Mouse (Mus musculus) left cerebral cortex, adult 2 months (tissue): ENCODE results near the gene Ghr. TPM values are rescaled to one million over a fixed set of nuclear protein-coding genes. Genes with fewer than 3 reads are reported as not detected.

Experiments used
- DNase-seq, 2 experiments: peaks; one replicate each; pipeline ENCODE4 v3.0.0; 2021 to 2022; ENCODE audit warnings: low spot score in 2 of 2, mixed read lengths in 1 of 2; ENCODE audit errors: extremely low spot score in 1 of 2
- H3K27ac ChIP-seq: fragments of 200-600 bp; 2 replicates; pipeline ENCODE4 v1.8.1; 2022
- H3K4me3 ChIP-seq: fragments of 200-600 bp; 2 replicates; pipeline ENCODE4 v1.8.1; 2022
- CTCF ChIP-seq: fragments of 200-600 bp; IDR thresholded peaks from 2 replicates; pipeline ENCODE4 v1.8.1; 2022; ENCODE audit warnings: antibody characterized with exemption, mild to moderate bottlenecking, moderate library complexity
- intact Hi-C: fragments of 180-260 bp; cut with DNase I; formaldehyde crosslinking; loops from one replicate; pipeline ENCODE4 v1.15.1; 2025
- long read RNA-seq, 2 experiments: library from polyadenylated mRNA; stranded (forward); transcript quantifications; one replicate each; pipeline ENCODE4 v2.0.0; 2021; ENCODE audit warnings: borderline mapping rate in 2 of 2
- total RNA-seq, 2 experiments: library from RNA; stranded (reverse); gene quantifications; 2 replicates each; pipeline ENCODE4 v1.2.3; 2021

Gene Ghr
- 10 to 100 TPM; 12.2 to 14.0 TPM for total RNA-seq
- long read RNA-seq, experiment 1, full-length matches to known transcripts, result 5 of 7 reads
- long read RNA-seq, experiment 1, partial matches to known transcripts, result 0 of 7 reads
- long read RNA-seq, experiment 1, other reads (novel, unspliced or antisense), result 2 of 7 reads
- long read RNA-seq, experiment 2, full-length matches to known transcripts, result 5 of 9 reads
- long read RNA-seq, experiment 2, partial matches to known transcripts, result 2 of 9 reads
- long read RNA-seq, experiment 2, other reads (novel, unspliced or antisense), result 2 of 9 reads

DNA sequence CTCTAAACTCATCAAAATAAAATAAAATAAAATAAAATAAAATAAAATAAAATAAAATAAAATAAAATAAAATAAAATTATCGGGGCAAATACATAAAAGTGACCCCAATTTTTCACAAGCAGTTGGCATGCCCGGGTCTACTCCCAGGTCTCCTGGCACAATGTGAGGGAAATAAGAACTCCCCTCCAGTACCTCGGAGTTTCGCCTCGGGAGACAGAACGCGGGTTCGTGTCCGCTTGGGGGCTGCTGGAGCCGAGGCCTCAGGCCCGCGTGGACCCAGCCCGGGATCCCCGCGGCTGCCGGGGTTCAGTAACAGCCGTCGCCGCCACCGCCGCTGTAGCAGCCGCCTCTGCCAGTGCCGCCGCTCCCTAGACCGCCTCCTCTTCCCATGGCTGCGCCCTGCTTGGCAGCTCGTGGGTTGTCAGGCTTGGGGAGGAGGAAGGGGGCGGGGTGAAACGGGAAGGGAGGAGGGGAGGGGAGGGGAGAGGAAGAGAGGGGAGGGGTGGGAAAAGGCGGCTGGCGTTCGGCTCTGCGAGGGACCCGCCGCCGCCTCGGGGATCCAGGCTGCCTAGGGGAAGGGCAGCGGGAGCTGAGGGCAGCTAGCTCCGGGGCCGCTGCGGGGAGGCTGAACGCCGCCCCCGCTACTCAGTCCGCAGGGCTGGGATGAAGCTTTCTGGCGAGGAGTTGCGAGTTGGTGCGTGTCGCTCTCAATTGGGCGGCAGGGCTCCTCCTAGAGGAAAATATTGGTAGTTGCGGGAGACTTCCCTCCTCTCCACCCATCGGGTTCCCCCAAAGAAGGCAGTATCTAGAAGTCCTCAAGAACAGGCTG, at the start of gene Ghr:
Gene Ghr (minus strand): TSS at position 686 of the 830 bp plus-strand sequence.
- intact Hi-C loops, result loop anchor here (2.0 to 10.0 kb wide), 4 partner anchors 142 to 381 kb away; no protein-coding TSS in a partner anchor
- peak within 1 kb of the TSS; percentile 94 for H3K27ac ChIP-seq
- peak; percentile 83 to 85 for DNase-seq
- TF ChIP-seq CTCF, result peak; percentile 84
- peak within 1 kb of the TSS; percentile 62 for H3K4me3 ChIP-seq

DNA sequence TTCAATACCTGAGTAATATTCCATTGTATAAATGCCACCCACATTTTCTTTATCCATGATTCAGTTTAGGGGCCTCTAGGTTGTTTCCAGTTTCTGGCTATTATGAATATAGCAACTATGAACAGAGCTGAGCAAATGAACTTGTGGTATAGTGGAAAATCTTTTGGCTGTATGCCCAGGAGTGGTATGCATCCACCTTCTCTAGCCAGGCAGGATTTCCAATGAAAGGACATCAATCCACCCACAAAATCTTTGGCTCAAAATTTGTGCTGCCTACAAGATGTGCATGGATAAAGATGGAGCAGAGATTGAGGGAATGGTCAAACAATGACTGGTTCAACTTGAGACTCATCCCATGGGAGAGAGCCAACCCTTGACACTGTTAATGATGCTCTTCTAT, 39.5 kb upstream of the Ghr start:
- no peak for DNase-seq
- no peak overlapping the region for H3K4me3 ChIP-seq
- intact Hi-C loops, result no loop called here
- no peak overlapping the region for H3K27ac ChIP-seq
- no peak for TF ChIP-seq CTCF

DNA sequence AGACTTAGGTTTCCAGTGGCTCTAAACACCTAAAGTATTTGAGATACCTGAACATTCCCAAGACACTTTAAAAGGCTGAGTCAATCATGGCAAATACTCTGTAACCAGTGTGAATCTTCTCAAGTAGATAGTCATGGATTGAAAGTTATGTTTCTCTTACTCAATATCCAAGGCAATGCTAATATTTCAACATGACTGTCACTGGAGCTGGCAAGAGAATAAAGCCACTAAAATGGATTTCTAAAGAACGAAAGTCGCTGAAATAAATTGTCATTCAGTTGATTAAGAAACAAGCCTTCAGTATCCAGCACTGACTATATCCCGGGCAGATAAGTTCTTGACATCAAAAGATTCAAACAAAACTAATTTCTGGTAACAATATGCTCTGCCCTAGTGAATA, 37.1 kb upstream of the Ghr start:
- H3K27ac ChIP-seq, result no peak overlapping the region
- intact Hi-C loops, result no loop called here
- TF ChIP-seq CTCF, result no peak
- DNase-seq, result no peak
- H3K4me3 ChIP-seq, result no peak overlapping the region

GRCm38 (mm10) chr15:3618311-3618710, 35.0 kb upstream of the Ghr start:
- no peak overlapping the region for H3K27ac ChIP-seq
- H3K4me3 ChIP-seq, result no peak overlapping the region
- DNase-seq, result no peak
- intact Hi-C loops, result no loop called here
- TF ChIP-seq CTCF, result no peak

- DNase-seq, result no peak
- no peak overlapping the region for H3K27ac ChIP-seq
- TF ChIP-seq CTCF, result no peak
- intact Hi-C loops, result no loop called here
- no peak overlapping the region for H3K4me3 ChIP-seq
Measured at GRCm38 (mm10) chr15:3611961-3612360, 28.7 kb upstream of the Ghr start.

DNA sequence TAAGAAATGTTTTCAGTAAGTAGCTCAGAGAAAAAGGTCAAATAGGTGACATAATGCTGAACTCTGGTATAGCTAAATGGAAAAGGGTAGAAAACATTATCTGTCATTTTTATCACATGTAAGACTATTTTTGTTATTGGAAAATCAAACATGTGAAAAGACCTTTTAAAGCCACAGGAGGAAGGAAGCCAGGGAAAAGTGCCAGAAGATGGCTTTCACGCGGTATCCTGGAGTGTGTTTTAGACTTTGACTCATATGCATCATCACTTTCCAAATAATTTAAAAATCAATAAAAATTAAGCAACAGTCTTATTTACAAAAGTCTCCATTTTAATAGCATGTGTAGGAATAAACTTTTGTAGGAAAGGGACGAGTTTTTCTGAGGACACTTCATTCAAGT, 24.7 kb upstream of the Ghr start:
- H3K4me3 ChIP-seq, result no peak overlapping the region
- intact Hi-C loops, result no loop called here
- H3K27ac ChIP-seq, result no peak overlapping the region
- no peak for TF ChIP-seq CTCF
- no peak for DNase-seq

- no peak for TF ChIP-seq CTCF
- DNase-seq, result no peak
- Histone ChIP-seq H3K27ac (no peak overlapping the region), H3K4me3 (no peak overlapping the region)
- intact Hi-C loops, result no loop called here
Measured at GRCm38 (mm10) chr15:3602098-3602486, 18.8 kb upstream of the Ghr start.

DNA sequence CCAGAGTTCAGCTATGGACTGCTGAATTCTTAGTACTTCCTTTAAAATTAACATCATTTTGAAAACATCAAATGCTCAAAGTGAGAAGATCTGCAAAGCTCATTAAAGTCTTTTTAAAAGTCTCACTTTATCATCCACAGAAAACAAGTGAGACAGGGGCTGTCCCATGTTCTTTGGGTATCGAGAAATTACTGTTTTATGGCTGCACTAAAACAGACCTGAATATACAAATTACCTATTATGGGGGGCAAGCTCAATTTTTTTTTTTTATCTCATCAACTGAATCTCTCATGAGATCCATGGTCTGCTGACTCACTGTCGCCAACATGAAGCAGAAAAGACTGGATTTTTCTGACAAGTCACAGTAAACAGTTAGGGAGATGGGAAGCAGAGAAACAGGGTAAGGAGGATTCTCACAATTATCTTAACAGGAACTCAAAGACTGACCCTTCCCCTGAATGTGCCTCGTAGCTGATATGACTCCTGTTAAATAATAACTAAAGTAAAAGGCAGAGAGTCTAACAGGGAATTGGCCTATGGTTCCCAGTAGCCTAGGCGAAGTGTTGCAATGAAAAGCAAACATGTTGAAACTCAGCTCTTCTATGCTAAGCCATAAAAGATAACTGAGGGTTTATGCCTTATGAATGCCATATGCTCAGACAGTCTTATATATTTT, 18.3 kb upstream of the Ghr start:
- no peak for TF ChIP-seq CTCF
- Histone ChIP-seq H3K27ac (no peak overlapping the region), H3K4me3 (no peak overlapping the region)
- DNase-seq, result no peak
- intact Hi-C loops, result no loop called here

- TF ChIP-seq CTCF, result no peak
- no peak for DNase-seq
- H3K27ac ChIP-seq, result no peak overlapping the region
- H3K4me3 ChIP-seq, result no peak overlapping the region
- intact Hi-C loops, result loop anchor here (10.0 kb wide), 1 partner anchor 293 kb away; no protein-coding TSS in a partner anchor
Measured at GRCm38 (mm10) chr15:3587879-3588278, 4.6 kb upstream of the Ghr start.

- DNase-seq, result no peak
- H3K27ac ChIP-seq, result no peak overlapping the region
- intact Hi-C loops, result loop anchor here (5.0 to 10.0 kb wide), 2 partner anchors 290 to 382 kb away; no protein-coding TSS in a partner anchor
- no peak for TF ChIP-seq CTCF
- no peak overlapping the region for H3K4me3 ChIP-seq
Measured at GRCm38 (mm10) chr15:3584361-3584760, 1.1 kb upstream of the Ghr start.

DNA sequence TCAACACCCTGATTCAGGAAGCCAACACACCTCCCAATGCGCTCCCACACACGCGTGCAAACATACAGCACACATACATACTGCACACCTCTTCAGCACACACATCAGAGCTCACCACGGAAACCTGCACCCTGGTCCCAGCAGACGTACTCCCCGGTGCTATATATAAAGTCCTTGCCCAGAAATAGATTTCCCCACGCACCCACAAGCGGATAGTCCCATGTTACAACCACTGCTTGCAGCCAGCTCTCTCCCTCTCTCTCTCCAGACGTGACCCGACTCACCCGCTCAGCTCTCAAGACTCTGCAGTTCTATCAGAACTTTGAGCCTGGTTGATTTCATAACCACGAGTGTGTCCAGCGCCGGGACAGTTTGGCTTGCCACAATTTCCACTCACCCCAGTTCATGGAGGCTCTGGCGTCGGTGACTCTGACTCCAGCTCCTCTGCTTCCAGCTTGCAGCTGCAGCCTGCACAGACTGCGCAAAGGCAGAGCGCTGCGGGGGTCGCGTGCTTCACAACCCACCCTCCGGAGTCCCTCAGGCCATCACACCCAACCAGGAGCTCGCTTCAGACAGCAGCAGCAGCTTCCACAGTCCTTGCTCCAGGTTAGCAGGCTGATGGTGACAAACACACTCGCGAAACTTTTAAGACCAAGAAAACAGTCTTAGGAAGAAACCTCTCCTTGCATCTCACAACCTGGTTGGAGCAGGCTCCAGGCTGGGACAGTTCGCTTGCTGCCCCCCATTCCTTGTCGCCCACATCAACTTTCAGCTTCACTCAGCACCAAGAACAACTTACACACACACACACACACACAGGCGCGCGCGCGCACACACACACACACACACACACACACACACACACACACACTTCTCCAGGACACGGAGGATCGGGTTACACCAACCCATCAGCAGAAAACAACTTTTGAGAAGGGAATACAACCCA, 1.2 kb downstream of the Ghr start:
- DNase-seq, result peak; percentile 37 to 45
- Histone ChIP-seq H3K4me3 (peak overlapping the region; percentile 62), H3K27ac (peak overlapping the region; percentile 42)
- TF ChIP-seq CTCF, result no peak
- intact Hi-C loops, result loop anchor here (2.0 to 10.0 kb wide), 4 partner anchors 141 to 380 kb away; no protein-coding TSS in a partner anchor
